ENCODE assay signal across 14 mouse cellular contexts in the genomic region with DNA sequence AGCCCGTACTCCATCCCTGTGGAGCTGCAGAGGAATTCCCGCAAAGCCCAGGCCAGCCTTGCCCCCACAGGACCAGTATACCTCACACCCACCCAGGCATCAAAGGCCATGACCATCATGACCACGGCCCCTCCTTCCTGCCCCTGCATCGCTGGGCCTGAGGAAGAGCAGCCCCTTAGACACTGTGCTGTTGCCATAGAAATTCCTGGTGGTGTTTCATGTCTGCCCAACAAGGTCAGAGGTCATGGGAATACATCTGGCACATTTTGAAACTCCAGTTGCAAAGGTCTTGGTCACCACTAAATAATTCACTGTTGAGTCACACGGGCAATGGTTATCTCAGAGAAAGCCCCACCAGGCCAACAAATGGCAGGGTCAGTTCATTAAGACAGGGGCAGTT.
A peak's percentile ranks its signal among the peaks of the same experiment; 100 is the strongest.
DNase-seq lines count a peak whose midpoint lies in the region; ATAC-seq lines count a peak whose summit lies in the region.
"Had no signal": no experiment of that assay in that cellular context is flagged by ENCODE, and none has a peak within 500 bp of the region (broad histone marks: within the 10 kb centered on the region; RNA-seq: fewer than 3 reads in every experiment).

No protein-coding gene starts in this region.

- no peaks in the 10 kb centered on the region for H3K9me3 ChIP-seq in forebrain, embryonic 13.5 days (replicated peaks)
- H3K9me3 ChIP-seq in midbrain, embryonic 16.5 days (replicated peaks; ENCODE audit: control insufficient read depth, low read length, poor library complexity, severe bottlenecking) = no peaks in the 10 kb centered on the region
- H3K9me3 ChIP-seq: heart, embryonic 13.5 days; intestine, embryonic 15.5 days; stomach, embryonic 15.5 days had no signal

- no peak overlapping the region for H3K4me2 ChIP-seq in forebrain, embryonic 13.5 days
- H3K4me2 ChIP-seq in midbrain, embryonic 16.5 days (ENCODE audit: low read length) = no peak overlapping the region
- H3K4me2 ChIP-seq: heart, embryonic 13.5 days; intestine, embryonic 15.5 days; liver, embryonic 11.5 days; stomach, embryonic 15.5 days had no signal

- H3K4me3 ChIP-seq in forebrain, embryonic 13.5 days = no peak overlapping the region
- no peak overlapping the region for H3K4me3 ChIP-seq in midbrain, embryonic 16.5 days (ENCODE audit: low read depth, low read length)
- H3K4me3 ChIP-seq: heart, embryonic 13.5 days; intestine, embryonic 15.5 days; left cerebral cortex, adult 2 months; stomach, embryonic 15.5 days had no signal

- no peak; the same call in 1 of the 2 replicates for ATAC-seq in forebrain, embryonic 13.5 days
- ATAC-seq in midbrain, embryonic 16.5 days = peak; percentile 30; the same call in 1 of the 2 replicates
- ATAC-seq: CD4-positive, CD25-positive, alpha-beta regulatory T cell, adult 4 months; intestine, embryonic 15.5 days had no signal

- peaks cover 49% of the 10 kb centered on the region for H3K4me1 ChIP-seq in forebrain, embryonic 13.5 days
- H3K4me1 ChIP-seq in midbrain, embryonic 16.5 days (ENCODE audit: control insufficient read depth, insufficient read depth, low read length) = peaks cover 48% of the 10 kb centered on the region
- H3K4me1 ChIP-seq: intestine, embryonic 15.5 days; stomach, embryonic 15.5 days had no signal

- peak overlapping the region; percentile 76 for H3K27ac ChIP-seq in forebrain, embryonic 13.5 days
- peak overlapping the region; percentile 53 for H3K27ac ChIP-seq in midbrain, embryonic 16.5 days (ENCODE audit: low read length)
- H3K27ac ChIP-seq: heart, embryonic 13.5 days; intestine, embryonic 15.5 days; left cerebral cortex, adult 2 months; stomach, embryonic 15.5 days had no signal

- WGBS in forebrain, embryonic 13.5 days = 34% methylated on average over 5 of the region's 5 CpGs
- WGBS in midbrain, embryonic 16.5 days = 22% methylated on average over 5 of the region's 5 CpGs

- H3K36me3 ChIP-seq in forebrain, embryonic 13.5 days (ENCODE audit: poor library complexity, severe bottlenecking) = no peaks in the 10 kb centered on the region
- no peaks in the 10 kb centered on the region for H3K36me3 ChIP-seq in midbrain, embryonic 16.5 days (ENCODE audit: control insufficient read depth, insufficient read depth, low read length)
- H3K36me3 ChIP-seq: heart, embryonic 13.5 days; intestine, embryonic 15.5 days; stomach, embryonic 15.5 days had no signal

- peaks cover 21% of the 10 kb centered on the region for H3K27me3 ChIP-seq in forebrain, embryonic 13.5 days
- H3K27me3 ChIP-seq in midbrain, embryonic 16.5 days (ENCODE audit: control insufficient read depth, insufficient read depth, low read depth, low read length) = no peaks in the 10 kb centered on the region; the same call in 1 of the 2 replicates
- H3K27me3 ChIP-seq: intestine, embryonic 15.5 days had no signal

- no peak overlapping the region for H3K9ac ChIP-seq in forebrain, embryonic 13.5 days
- H3K9ac ChIP-seq in midbrain, embryonic 16.5 days (ENCODE audit: low read depth, low read length) = no peak overlapping the region
- H3K9ac ChIP-seq: heart, embryonic 13.5 days; intestine, embryonic 15.5 days; stomach, embryonic 15.5 days had no signal

- DNase-seq in kidney, postnatal 10 days = peak; percentile 24
- no peak for DNase-seq in kidney, postnatal 25 days
- peak; percentile 63 for DNase-seq in adrenal gland, adult 8-10 months
- no peak for DNase-seq in natural killer cell, adult 2 months (ENCODE audit: low spot score in 2 of 2)
- DNase-seq in left cerebral cortex, adult 11 months (ENCODE audit: low spot score) = no peak
- no peak for DNase-seq in right cerebral cortex, postnatal 14 days

Comparison
In these comparisons a context has a peak if more than half of its experiments do, and no peak if none do; other contexts are left out.
1. DNase-seq: peak in kidney, postnatal 10 days (single experiment) and adrenal gland, adult 8-10 months (single experiment); none in kidney, postnatal 25 days (0 of 2), natural killer cell, adult 2 months (0 of 2), left cerebral cortex, adult 11 months (single experiment) and right cerebral cortex, postnatal 14 days (single experiment).